Mouse (Mus musculus): ENCODE data around the gene Tgm5. TPM values are rescaled to one million over a fixed set of nuclear protein-coding genes. Genes with fewer than 3 reads are reported as not detected.
"Not testable (repeated sequence)": the region's sequence is repeated elsewhere in the genome, so short reads cannot be mapped to it uniquely, and the experiment has no call there.

Gene Tgm5
- polyA plus RNA-seq, 1 experiment from 2014 or later = 0.11 TPM

DNA sequence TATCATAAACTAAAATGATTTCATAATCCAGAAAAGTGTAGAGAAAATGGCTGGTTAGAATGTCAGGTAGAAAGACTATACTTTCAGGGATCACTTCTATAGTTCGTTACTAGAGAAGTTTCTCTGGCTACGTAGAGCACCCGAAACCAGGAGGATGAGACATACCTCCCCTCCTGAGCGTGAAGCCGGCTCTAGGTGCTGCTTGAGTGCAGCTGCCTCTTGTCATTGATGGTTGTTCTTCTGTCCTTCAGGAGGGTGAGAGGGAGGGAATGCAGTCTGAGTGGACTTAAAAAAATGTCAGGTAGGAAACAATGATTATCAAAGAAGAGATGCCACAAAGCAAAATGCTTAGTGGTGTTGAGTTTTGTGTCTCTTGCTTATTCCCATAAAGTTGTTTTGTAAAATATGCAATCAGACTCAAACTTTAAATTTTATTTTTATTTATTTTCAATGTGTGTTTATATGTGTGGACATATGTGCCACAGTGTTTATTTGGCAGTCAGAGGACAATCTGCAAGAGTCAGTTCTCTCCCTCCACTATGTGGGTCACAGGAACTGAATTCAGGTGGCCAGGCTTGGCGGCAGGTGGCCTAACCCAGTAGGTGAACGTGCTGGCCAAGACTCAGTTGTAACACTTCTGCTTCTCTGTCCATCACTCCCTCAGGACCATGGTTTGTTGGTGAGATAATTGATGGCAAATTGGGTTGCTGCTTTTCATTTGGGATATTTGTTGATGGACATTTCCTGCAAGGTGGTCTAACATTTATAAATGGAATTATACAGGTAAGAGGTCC, 81.4 kb downstream of the Tgm5 start:
- no peaks in the 10 kb centered on the region for H3K27me3 ChIP-seq (ENCODE audit: control insufficient read depth, insufficient read depth, low read length)
- H3K4me3 ChIP-seq (ENCODE audit: low read depth, low read length) = no peak overlapping the region
- 85% methylated on average over 7 of the region's 7 CpGs for whole genome bisulfite sequencing
- no peak overlapping the region for H3K9ac ChIP-seq (ENCODE audit: low read length)
- peaks cover 5% of the 10 kb centered on the region; the same call in 1 of the 2 replicates for H3K4me1 ChIP-seq (ENCODE audit: control insufficient read depth, insufficient read depth, low read length)
- H3K27ac ChIP-seq (ENCODE audit: low read depth, low read length) = no peak overlapping the region
- no peak overlapping the region for H3K4me2 ChIP-seq (ENCODE audit: low read depth)
- no peak for ATAC-seq (ENCODE audit: insufficient read depth, low FRiP score, low TSS enrichment)
- no peak for DNase-seq (ENCODE audit: low spot score)
- H3K36me3 ChIP-seq (ENCODE audit: control insufficient read depth, insufficient read depth, low read length) = no peaks in the 10 kb centered on the region
- H3K9me3 ChIP-seq (ENCODE audit: control insufficient read depth, low read length) = no peaks in the 10 kb centered on the region

DNA sequence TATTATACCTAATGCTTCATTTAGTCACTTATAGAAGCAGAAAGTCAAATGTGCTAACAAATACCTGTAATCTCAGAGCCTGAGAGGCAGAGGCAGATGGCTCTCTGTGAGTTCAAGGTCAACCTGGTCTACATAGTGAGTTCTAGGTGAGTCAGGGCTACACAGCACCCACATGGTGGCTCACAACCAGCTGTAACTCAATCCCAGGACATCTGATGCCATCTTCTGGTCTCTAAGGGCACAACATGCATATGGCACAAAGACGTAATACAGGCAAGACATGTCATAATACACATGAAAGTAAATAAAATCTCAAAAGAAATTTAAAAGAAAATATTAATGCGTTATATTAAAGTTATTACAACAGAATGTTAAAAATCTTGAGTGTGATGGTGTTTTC, 82.1 kb downstream of the Tgm5 start:
- no peak overlapping the region for H3K4me2 ChIP-seq (ENCODE audit: low read depth)
- 66% methylated on average over 2 of the region's 2 CpGs for WGBS

GRCm38 (mm10) chr2:120998863-120999262, 86.8 kb downstream of the Tgm5 start:
- no peaks in the 10 kb centered on the region for H3K27me3 ChIP-seq (ENCODE audit: control insufficient read depth, insufficient read depth, low read length)
- ATAC-seq (ENCODE audit: insufficient read depth, low FRiP score, low TSS enrichment) (no peak), DNase-seq (ENCODE audit: low spot score) (no peak)
- H3K36me3 ChIP-seq (ENCODE audit: control insufficient read depth, insufficient read depth, low read length) = no peaks in the 10 kb centered on the region
- no peak overlapping the region for H3K27ac ChIP-seq (ENCODE audit: low read depth, low read length)
- WGBS = 90% methylated on average over 8 of the region's 8 CpGs
- no peak overlapping the region for H3K9ac ChIP-seq (ENCODE audit: low read length)
- H3K9me3 ChIP-seq (ENCODE audit: control insufficient read depth, low read length) = no peaks in the 10 kb centered on the region
- no peak overlapping the region for H3K4me2 ChIP-seq (ENCODE audit: low read depth)
- no peak overlapping the region for H3K4me3 ChIP-seq (ENCODE audit: low read depth, low read length)
- no peaks in the 10 kb centered on the region for H3K4me1 ChIP-seq (ENCODE audit: control insufficient read depth, insufficient read depth, low read length)

More for the DNA sequence above, 82.1 kb downstream of the Tgm5 start:
- no peaks in the 10 kb centered on the region for H3K36me3 ChIP-seq (ENCODE audit: control insufficient read depth, insufficient read depth, low read length)
- no peak overlapping the region for H3K4me3 ChIP-seq (ENCODE audit: low read depth, low read length)
- no peak overlapping the region for H3K9ac ChIP-seq (ENCODE audit: low read length)
- H3K4me1 ChIP-seq (ENCODE audit: control insufficient read depth, insufficient read depth, low read length) = no peaks in the 10 kb centered on the region
- no peaks in the 10 kb centered on the region for H3K9me3 ChIP-seq (ENCODE audit: control insufficient read depth, low read length)
- DNase-seq (ENCODE audit: low spot score) (no peak), ATAC-seq (ENCODE audit: insufficient read depth, low FRiP score, low TSS enrichment) (no peak)
- H3K27ac ChIP-seq (ENCODE audit: low read depth, low read length) = no peak overlapping the region
- H3K27me3 ChIP-seq (ENCODE audit: control insufficient read depth, insufficient read depth, low read length) = no peaks in the 10 kb centered on the region

DNA sequence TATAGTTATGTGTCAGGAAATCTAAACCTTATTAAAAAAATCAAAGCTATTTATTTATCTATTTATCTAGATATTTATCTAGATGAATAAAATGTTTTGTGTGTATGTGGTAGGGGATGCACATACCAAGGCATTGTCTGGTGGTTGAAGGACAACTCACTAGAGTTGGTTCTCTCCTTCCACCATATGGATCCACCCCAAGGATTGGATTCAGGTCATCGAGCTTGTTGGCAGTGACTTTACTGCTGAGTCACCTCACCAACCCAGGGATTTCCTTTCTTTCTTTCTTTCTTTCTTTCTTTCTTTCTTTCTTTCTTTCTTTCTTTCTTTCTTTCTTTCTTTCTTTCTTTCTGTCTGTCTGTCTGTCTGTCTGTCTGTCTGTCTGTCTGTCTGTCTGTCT, 89.0 kb downstream of the Tgm5 start:
- WGBS = 80% methylated on average over 1 of the region's 1 CpGs
- not testable (repeated sequence) for H3K4me2 ChIP-seq (ENCODE audit: low read depth); ATAC-seq (ENCODE audit: insufficient read depth, low FRiP score, low TSS enrichment); H3K4me3 ChIP-seq (ENCODE audit: low read depth, low read length); H3K4me1 ChIP-seq (ENCODE audit: control insufficient read depth, insufficient read depth, low read length); H3K9me3 ChIP-seq (ENCODE audit: control insufficient read depth, low read length); H3K27me3 ChIP-seq (ENCODE audit: control insufficient read depth, insufficient read depth, low read length); DNase-seq (ENCODE audit: low spot score); H3K36me3 ChIP-seq (ENCODE audit: control insufficient read depth, insufficient read depth, low read length); H3K9ac ChIP-seq (ENCODE audit: low read length); H3K27ac ChIP-seq (ENCODE audit: low read depth, low read length)

Other genes starting within 250 kb of the Tgm5 start
- gene Cdan1, start 235.7 kb downstream of the Tgm5 start, polyA plus RNA-seq (2014; fragmentation: Nextera tagmentation; extraction: Ambion mirVana) = 6.3 and 7.9 TPM in 2 replicates
- 9.4 and 11.8 TPM in 2 replicates for gene Ttbk2, start 235.2 kb downstream of the Tgm5 start, polyA plus RNA-seq (2014; fragmentation: Nextera tagmentation; extraction: Ambion mirVana)
- gene Ubr1, start 115.1 kb downstream of the Tgm5 start, polyA plus RNA-seq (2014; fragmentation: Nextera tagmentation; extraction: Ambion mirVana) = 23.7 and 25.7 TPM in 2 replicates
- 5.2 and 7.6 TPM in 2 replicates for gene Tmem62, start 108.8 kb downstream of the Tgm5 start, polyA plus RNA-seq (2014; fragmentation: Nextera tagmentation; extraction: Ambion mirVana)
- 52.0 and 57.7 TPM in 2 replicates for gene Ccndbp1, start 77.4 kb downstream of the Tgm5 start, polyA plus RNA-seq (2014; fragmentation: Nextera tagmentation; extraction: Ambion mirVana)
- gene Epb42, start 48.8 kb downstream of the Tgm5 start, polyA plus RNA-seq (2014; fragmentation: Nextera tagmentation; extraction: Ambion mirVana) = 3.6 and 3.7 TPM in 2 replicates
- not detected in 2 replicates for gene Tgm7, start 24.0 kb upstream of the Tgm5 start, polyA plus RNA-seq (2014; fragmentation: Nextera tagmentation; extraction: Ambion mirVana)
- gene Adal, start 54.6 kb upstream of the Tgm5 start, polyA plus RNA-seq (2014; fragmentation: Nextera tagmentation; extraction: Ambion mirVana) = 33.6 and 35.6 TPM in 2 replicates
- 22.9 and 23.2 TPM in 2 replicates for gene Lcmt2, start 54.8 kb upstream of the Tgm5 start, polyA plus RNA-seq (2014; fragmentation: Nextera tagmentation; extraction: Ambion mirVana)
- gene Tubgcp4, start 84.8 kb upstream of the Tgm5 start, polyA plus RNA-seq (2014; fragmentation: Nextera tagmentation; extraction: Ambion mirVana) = 59.2 and 60.7 TPM in 2 replicates
- gene Zscan29, start 85.3 kb upstream of the Tgm5 start, polyA plus RNA-seq (2014; fragmentation: Nextera tagmentation; extraction: Ambion mirVana) = 14.6 and 15.0 TPM in 2 replicates
- gene Trp53bp1, start 185.6 kb upstream of the Tgm5 start, polyA plus RNA-seq (2014; fragmentation: Nextera tagmentation; extraction: Ambion mirVana) = 143 and 151 TPM in 2 replicates
- 17.5 and 19.2 TPM in 2 replicates for gene Map1a, start 203.8 kb upstream of the Tgm5 start, polyA plus RNA-seq (2014; fragmentation: Nextera tagmentation; extraction: Ambion mirVana)